Mouse (Mus musculus): ENCODE measurements around the gene Ypel1.

Gene Ypel1

GRCm38 (mm10) chr16:17086669-17087193, 17.2 kb downstream of the Ypel1 start:
- in situ Hi-C loops (cut with MboI, MseI) = no loop called here

GRCm38 (mm10) chr16:17088346-17088745, 18.9 kb downstream of the Ypel1 start:
- in situ Hi-C loops (cut with MboI, MseI) = no loop called here

- in situ Hi-C loops (cut with MboI, MseI) = no loop called here
Observed at GRCm38 (mm10) chr16:17096938-17097337, 27.4 kb downstream of the Ypel1 start.

GRCm38 (mm10) chr16:17102630-17103220, 33.2 kb downstream of the Ypel1 start:
- in situ Hi-C loops (cut with MboI, MseI) = no loop called here

GRCm38 (mm10) chr16:17104600-17104999, 35.1 kb downstream of the Ypel1 start:
- in situ Hi-C loops (cut with MboI, MseI) = no loop called here

- in situ Hi-C loops (cut with MboI, MseI) = no loop called here
Observed at GRCm38 (mm10) chr16:17110771-17111743, 41.6 kb downstream of the Ypel1 start, which contains the start of gene Ppil2. Gene Ppil2 (minus strand): TSS chr16:17111257.

GRCm38 (mm10) chr16:17117309-17117799, 47.9 kb downstream of the Ypel1 start:
- in situ Hi-C loops (cut with MboI, MseI) = no loop called here

- in situ Hi-C loops (cut with MboI, MseI) = no loop called here
Observed at GRCm38 (mm10) chr16:17121569-17121968, 52.1 kb downstream of the Ypel1 start.

GRCm38 (mm10) chr16:17124119-17124870, 54.8 kb downstream of the Ypel1 start:
- in situ Hi-C loops (cut with MboI, MseI) = no loop called here

GRCm38 (mm10) chr16:17124871-17125520, 55.5 kb downstream of the Ypel1 start, which contains the start of gene 2610318N02Rik:
Gene 2610318N02Rik (minus strand): TSS chr16:17125167.
- in situ Hi-C loops (cut with MboI, MseI) = no loop called here

GRCm38 (mm10) chr16:17127292-17127691, 57.8 kb downstream of the Ypel1 start:
- in situ Hi-C loops (cut with MboI, MseI) = no loop called here

- in situ Hi-C loops (cut with MboI, MseI) = no loop called here
Observed at GRCm38 (mm10) chr16:17131191-17132088, 61.9 kb downstream of the Ypel1 start.

- in situ Hi-C loops (cut with MboI, MseI) = no loop called here
Observed at GRCm38 (mm10) chr16:17132089-17132905, 62.8 kb downstream of the Ypel1 start, which contains the start of gene Sdf2l1. Gene Sdf2l1 (minus strand): TSS chr16:17132383.

- in situ Hi-C loops (cut with MboI, MseI) = no loop called here
Observed at GRCm38 (mm10) chr16:17132906-17133200, 63.4 kb downstream of the Ypel1 start.

Measured in T-helper 1 cell (primary cell).